Mouse (Mus musculus): ENCODE measurements around the gene Sh3tc1. TPM values are rescaled to one million over a fixed set of nuclear protein-coding genes. Genes with fewer than 3 reads are reported as not detected.

The Sh3tc1 gene
- polyA plus RNA-seq, 1 experiment from 2014 or later, result 16.8 TPM

GRCm38 (mm10) chr5:35687098-35687497 lies 52.7 kb downstream of the Sh3tc1 start:
- Histone ChIP-seq H3K4me2 (ENCODE audit: low read depth, low read length) (no peak overlapping the region), H3K9ac (ENCODE audit: low read length) (no peak overlapping the region), H3K4me3 (ENCODE audit: low read length) (no peak overlapping the region), H3K27ac (ENCODE audit: low read length) (no peak overlapping the region), H3K4me1 (replicated peaks; ENCODE audit: control insufficient read depth, insufficient read depth, low read length) (peaks cover 34% of the 10 kb centered on the region), H3K9me3 (ENCODE audit: control insufficient read depth, low read length) (no peaks in the 10 kb centered on the region), H3K27me3 (ENCODE audit: control insufficient read depth, insufficient read depth, low read depth, low read length) (no peaks in the 10 kb centered on the region), H3K36me3 (ENCODE audit: control insufficient read depth, insufficient read depth, low read length) (no peaks in the 10 kb centered on the region)
- 33% methylated on average over 5 of the region's 5 CpGs for WGBS
- peak; percentile 40; the same call in 1 of the 2 replicates for ATAC-seq (ENCODE audit: low read depth)

- WGBS, result 68% methylated on average over 4 of the region's 4 CpGs
- Histone ChIP-seq H3K4me2 (ENCODE audit: low read depth, low read length) (no peak overlapping the region), H3K9ac (ENCODE audit: low read length) (no peak overlapping the region), H3K27ac (ENCODE audit: low read length) (no peak overlapping the region), H3K27me3 (ENCODE audit: control insufficient read depth, insufficient read depth, low read depth, low read length) (no peaks in the 10 kb centered on the region), H3K4me3 (ENCODE audit: low read length) (no peak overlapping the region), H3K9me3 (ENCODE audit: control insufficient read depth, low read length) (no peaks in the 10 kb centered on the region), H3K36me3 (ENCODE audit: control insufficient read depth, insufficient read depth, low read length) (no peaks in the 10 kb centered on the region), H3K4me1 (replicated peaks; ENCODE audit: control insufficient read depth, insufficient read depth, low read length) (peaks cover 31% of the 10 kb centered on the region)
- no peak for ATAC-seq (ENCODE audit: low read depth)
Observed at GRCm38 (mm10) chr5:35686336-35686735, 53.5 kb downstream of the Sh3tc1 start.

GRCm38 (mm10) chr5:35685079-35685478 lies 54.7 kb downstream of the Sh3tc1 start:
- Histone ChIP-seq H3K36me3 (ENCODE audit: control insufficient read depth, insufficient read depth, low read length) (no peaks in the 10 kb centered on the region), H3K9me3 (ENCODE audit: control insufficient read depth, low read length) (no peaks in the 10 kb centered on the region), H3K9ac (ENCODE audit: low read length) (no peak overlapping the region), H3K27me3 (ENCODE audit: control insufficient read depth, insufficient read depth, low read depth, low read length) (no peaks in the 10 kb centered on the region; the same call in 1 of the 2 replicates), H3K4me3 (ENCODE audit: low read length) (no peak overlapping the region), H3K4me1 (replicated peaks; ENCODE audit: control insufficient read depth, insufficient read depth, low read length) (peaks cover 19% of the 10 kb centered on the region), H3K4me2 (ENCODE audit: low read depth, low read length) (no peak overlapping the region), H3K27ac (ENCODE audit: low read length) (no peak overlapping the region)
- ATAC-seq (ENCODE audit: low read depth), result no peak
- WGBS, result 42% methylated on average over 3 of the region's 3 CpGs

GRCm38 (mm10) chr5:35680958-35681357 lies 58.8 kb downstream of the Sh3tc1 start:
- ATAC-seq (ENCODE audit: low read depth), result peak; percentile 31; the same call in 1 of the 2 replicates
- WGBS, result 51% methylated on average over 2 of the region's 2 CpGs
- Histone ChIP-seq H3K4me3 (ENCODE audit: low read length) (no peak overlapping the region), H3K4me1 (replicated peaks; ENCODE audit: control insufficient read depth, insufficient read depth, low read length) (peaks cover 6% of the 10 kb centered on the region; the same call in 1 of the 2 replicates), H3K27me3 (ENCODE audit: control insufficient read depth, insufficient read depth, low read depth, low read length) (peaks cover 15% of the 10 kb centered on the region), H3K36me3 (ENCODE audit: control insufficient read depth, insufficient read depth, low read length) (no peaks in the 10 kb centered on the region), H3K9ac (ENCODE audit: low read length) (no peak overlapping the region), H3K4me2 (ENCODE audit: low read depth, low read length) (no peak overlapping the region), H3K9me3 (ENCODE audit: control insufficient read depth, low read length) (no peaks in the 10 kb centered on the region), H3K27ac (ENCODE audit: low read length) (no peak overlapping the region)

GRCm38 (mm10) chr5:35679256-35680155 lies 60.3 kb downstream of the Sh3tc1 start, which contains the start of gene Htra3:
Gene Htra3 (minus strand): TSS chr5:35679782.
- Histone ChIP-seq H3K4me2 (ENCODE audit: low read depth, low read length) (peak within 1 kb of the TSS; percentile 79), H3K9me3 (ENCODE audit: control insufficient read depth, low read length) (no peaks in the 10 kb centered on the region), H3K27me3 (ENCODE audit: control insufficient read depth, insufficient read depth, low read depth, low read length) (peaks cover 15% of the 10 kb centered on the region), H3K9ac (ENCODE audit: low read length) (peak within 1 kb of the TSS; percentile 66), H3K4me3 (ENCODE audit: low read length) (peak within 1 kb of the TSS; percentile 51), H3K27ac (ENCODE audit: low read length) (no peak within 1 kb of the TSS), H3K4me1 (replicated peaks; ENCODE audit: control insufficient read depth, insufficient read depth, low read length) (peaks cover 8% of the 10 kb centered on the region), H3K36me3 (ENCODE audit: control insufficient read depth, insufficient read depth, low read length) (no peaks in the 10 kb centered on the region)
- peak; percentile 78 for ATAC-seq (ENCODE audit: low read depth)
- 13% methylated on average over 26 of the region's 42 CpGs for WGBS

GRCm38 (mm10) chr5:35676964-35677363 lies 62.8 kb downstream of the Sh3tc1 start:
- no peak for ATAC-seq (ENCODE audit: low read depth)
- peaks cover 15% of the 10 kb centered on the region for H3K27me3 ChIP-seq (ENCODE audit: control insufficient read depth, insufficient read depth, low read depth, low read length)
- H3K4me3 ChIP-seq (ENCODE audit: low read length), result no peak overlapping the region
- 84% methylated on average over 7 of the region's 7 CpGs for WGBS
- H3K4me2 ChIP-seq (ENCODE audit: low read depth, low read length), result no peak overlapping the region
- no peaks in the 10 kb centered on the region for H3K9me3 ChIP-seq (ENCODE audit: control insufficient read depth, low read length)
- no peaks in the 10 kb centered on the region for H3K36me3 ChIP-seq (ENCODE audit: control insufficient read depth, insufficient read depth, low read length)
- peaks cover 33% of the 10 kb centered on the region for H3K4me1 ChIP-seq (replicated peaks; ENCODE audit: control insufficient read depth, insufficient read depth, low read length)
- H3K9ac ChIP-seq (ENCODE audit: low read length), result no peak overlapping the region
- no peak overlapping the region for H3K27ac ChIP-seq (ENCODE audit: low read length)

- 10% methylated on average over 4 of the region's 4 CpGs for WGBS
Observed at GRCm38 (mm10) chr5:35674081-35674555, 65.7 kb downstream of the Sh3tc1 start.

GRCm38 (mm10) chr5:35673086-35673485 lies 66.7 kb downstream of the Sh3tc1 start:
- no peaks in the 10 kb centered on the region; the same call in 1 of the 2 replicates for H3K27me3 ChIP-seq (ENCODE audit: control insufficient read depth, insufficient read depth, low read depth, low read length)
- peak overlapping the region; percentile 79 for H3K27ac ChIP-seq (ENCODE audit: low read length)
- 29% methylated on average over 7 of the region's 7 CpGs for WGBS
- H3K4me3 ChIP-seq (ENCODE audit: low read length), result no peak overlapping the region
- 0 out of 2 replicates have a peak overlapping the region, but pooled peaks have one; percentile 8 for H3K9ac ChIP-seq (ENCODE audit: low read length)
- H3K4me2 ChIP-seq (ENCODE audit: low read depth, low read length), result no peak overlapping the region
- H3K4me1 ChIP-seq (replicated peaks; ENCODE audit: control insufficient read depth, insufficient read depth, low read length), result peaks cover 55% of the 10 kb centered on the region
- ATAC-seq (ENCODE audit: low read depth), result peak; percentile 69
- no peaks in the 10 kb centered on the region for H3K36me3 ChIP-seq (ENCODE audit: control insufficient read depth, insufficient read depth, low read length)
- no peaks in the 10 kb centered on the region for H3K9me3 ChIP-seq (ENCODE audit: control insufficient read depth, low read length)

More at GRCm38 (mm10) chr5:35674081-35674555, 65.7 kb downstream of the Sh3tc1 start:
- peak overlapping the region; percentile 79 for H3K27ac ChIP-seq (ENCODE audit: low read length)
- H3K4me3 ChIP-seq (ENCODE audit: low read length), result no peak overlapping the region
- H3K27me3 ChIP-seq (ENCODE audit: control insufficient read depth, insufficient read depth, low read depth, low read length), result peaks cover 9% of the 10 kb centered on the region
- H3K4me1 ChIP-seq (replicated peaks; ENCODE audit: control insufficient read depth, insufficient read depth, low read length), result peaks cover 61% of the 10 kb centered on the region
- ATAC-seq (ENCODE audit: low read depth), result peak; percentile 44
- no peak overlapping the region for H3K4me2 ChIP-seq (ENCODE audit: low read depth, low read length)
- no peaks in the 10 kb centered on the region for H3K36me3 ChIP-seq (ENCODE audit: control insufficient read depth, insufficient read depth, low read length)
- no peaks in the 10 kb centered on the region for H3K9me3 ChIP-seq (ENCODE audit: control insufficient read depth, low read length)
- H3K9ac ChIP-seq (ENCODE audit: low read length), result 0 out of 2 replicates have a peak overlapping the region, but pooled peaks have one; percentile 25

GRCm38 (mm10) chr5:35672581-35672980 lies 67.2 kb downstream of the Sh3tc1 start:
- WGBS, result 65% methylated on average over 1 of the region's 1 CpGs
- peak overlapping the region; percentile 28; the same call in 1 of the 2 replicates for H3K9ac ChIP-seq (ENCODE audit: low read length)

More at GRCm38 (mm10) chr5:35672581-35672980, 67.2 kb downstream of the Sh3tc1 start:
- Histone ChIP-seq H3K27ac (ENCODE audit: low read length) (peak overlapping the region; percentile 79), H3K9me3 (ENCODE audit: control insufficient read depth, low read length) (no peaks in the 10 kb centered on the region), H3K4me2 (ENCODE audit: low read depth, low read length) (no peak overlapping the region), H3K36me3 (ENCODE audit: control insufficient read depth, insufficient read depth, low read length) (no peaks in the 10 kb centered on the region), H3K27me3 (ENCODE audit: control insufficient read depth, insufficient read depth, low read depth, low read length) (no peaks in the 10 kb centered on the region), H3K4me1 (replicated peaks; ENCODE audit: control insufficient read depth, insufficient read depth, low read length) (peaks cover 55% of the 10 kb centered on the region), H3K4me3 (ENCODE audit: low read length) (no peak overlapping the region)
- ATAC-seq (ENCODE audit: low read depth), result no peak
